In genomic region chr2:34487281-34487680, GRCm38 (mm10) we compare ENCODE assay signal across 21 mouse cellular contexts.
A peak's percentile ranks its signal among the peaks of the same experiment; 100 is the strongest.
DNase-seq lines count a peak whose midpoint lies in the region; ATAC-seq and TF ChIP-seq lines count a peak whose summit lies in the region.
"Had no signal": no experiment of that assay in that cellular context is flagged by ENCODE, and none has a peak within 500 bp of the region (broad histone marks: within the 10 kb centered on the region; RNA-seq: fewer than 3 reads in every experiment).

No protein-coding gene starts in this region.

- H3K9ac ChIP-seq in forebrain, postnatal 0 days = no peak overlapping the region
- H3K9ac ChIP-seq: hindbrain, embryonic 12.5 days; stomach, embryonic 15.5 days had no signal

- whole genome bisulfite sequencing in forebrain, postnatal 0 days = 84% methylated on average over 7 of the region's 7 CpGs

- no peaks in the 10 kb centered on the region for H3K36me3 ChIP-seq in forebrain, postnatal 0 days (ENCODE audit: insufficient read depth)
- H3K36me3 ChIP-seq: heart, embryonic 10.5 days; hindbrain, embryonic 12.5 days; stomach, embryonic 15.5 days had no signal

- ATAC-seq in cerebellum, adult (ENCODE audit: insufficient number of reproducible peaks, low FRiP score, low TSS enrichment) = no peak
- ATAC-seq in forebrain, postnatal 0 days = no peak
- ATAC-seq: inflammation-experienced regulatory T-cells, adult 6 months; midbrain, embryonic 16.5 days had no signal

- no peak overlapping the region for H3K4me3 ChIP-seq in forebrain, postnatal 0 days (ENCODE audit: low read depth, low read length)
- H3K4me3 ChIP-seq: heart, embryonic 10.5 days; hindbrain, embryonic 12.5 days; stomach, embryonic 15.5 days had no signal

- no peaks in the 10 kb centered on the region for H3K9me3 ChIP-seq in forebrain, postnatal 0 days (ENCODE audit: low read length)
- H3K9me3 ChIP-seq: heart, embryonic 10.5 days; hindbrain, embryonic 12.5 days; stomach, embryonic 15.5 days had no signal

- H3K27me3 ChIP-seq in forebrain, postnatal 0 days (ENCODE audit: insufficient read depth, low read length) = no peaks in the 10 kb centered on the region
- H3K27me3 ChIP-seq: hindbrain, embryonic 12.5 days; stomach, embryonic 15.5 days had no signal

- no peaks in the 10 kb centered on the region for H3K4me1 ChIP-seq in forebrain, postnatal 0 days (ENCODE audit: insufficient read depth)
- H3K4me1 ChIP-seq: stomach, embryonic 15.5 days had no signal

- H3K27ac ChIP-seq in forebrain, postnatal 0 days (ENCODE audit: low read depth, low read length) = no peak overlapping the region
- H3K27ac ChIP-seq: heart, embryonic 10.5 days; hindbrain, embryonic 12.5 days; stomach, embryonic 15.5 days had no signal

- no peak for TF ChIP-seq CTCF in forebrain, postnatal 0 days (IDR thresholded peaks at IDR 0.05; ENCODE audit: low read depth)

- DNase-seq in cerebellum, adult 11-12 months = peak; percentile 44
- DNase-seq in adrenal gland, postnatal 10 days = peak; percentile 27
- DNase-seq in cerebellum, adult 18-20 months = peak; percentile 33 to 46
- DNase-seq in cerebellum, postnatal 25 days = peak; percentile 44 to 48
- no peak for DNase-seq in heart, postnatal 36 days
- DNase-seq in forebrain, postnatal 0 days = no peak
- DNase-seq: B cell, adult 2 months; gastrocnemius, postnatal 36 days; heart, postnatal 10 days; kidney, postnatal 4 days; layer of hippocampus, adult 9-11 months; lung, adult 2 months; right cerebral cortex, postnatal 14 days; thymus, adult 2 months had no signal

- intact Hi-C loops in heart, postnatal 36 days (cut with DNase I) = no loop called here

- H3K4me2 ChIP-seq in forebrain, postnatal 0 days (ENCODE audit: low read depth) = no peak overlapping the region
- H3K4me2 ChIP-seq: hindbrain, embryonic 12.5 days; liver, embryonic 11.5 days; stomach, embryonic 15.5 days had no signal

Comparison
In these comparisons a context has a peak if more than half of its experiments do, and no peak if none do; other contexts are left out.
1. DNase-seq: peak in cerebellum, adult 11-12 months (single experiment), adrenal gland, postnatal 10 days (single experiment), cerebellum, adult 18-20 months (2 of 2) and cerebellum, postnatal 25 days (2 of 2); none in heart, postnatal 36 days (0 of 2) and forebrain, postnatal 0 days (single experiment).